26 mouse cellular contexts compared by ENCODE assay signal in the genomic region with DNA sequence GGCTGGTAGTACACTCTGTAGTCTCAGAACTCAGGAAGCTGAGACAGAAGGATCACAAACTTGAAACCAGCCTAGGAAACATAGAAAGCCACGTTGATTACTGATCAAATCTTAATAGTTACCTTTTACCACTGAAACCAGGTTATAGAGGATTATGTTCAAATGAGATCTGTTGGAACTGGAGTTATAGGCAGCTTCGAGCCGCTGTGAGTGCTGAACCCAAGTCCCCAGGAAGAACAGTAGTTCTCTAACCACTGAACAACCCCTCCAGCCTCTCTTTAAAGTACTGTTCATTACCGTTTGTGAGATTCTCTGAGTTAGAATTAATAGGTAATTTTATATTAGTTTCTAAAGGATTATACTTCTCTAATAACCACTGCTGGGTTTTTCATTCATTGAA.
"Had no signal": no experiment of that assay in that cellular context is flagged by ENCODE, and none has a peak within 500 bp of the region (broad histone marks: within the 10 kb centered on the region; RNA-seq: fewer than 3 reads in every experiment).

No protein-coding gene starts in this region.

- H3K27me3 ChIP-seq: embryonic facial prominence, embryonic 12.5 days; embryonic facial prominence, embryonic 15.5 days; forebrain, embryonic 12.5 days; forebrain, embryonic 13.5 days; forebrain, embryonic 15.5 days had no signal

- H3K9me3 ChIP-seq: embryonic facial prominence, embryonic 12.5 days; embryonic facial prominence, embryonic 15.5 days; forebrain, embryonic 10.5 days; forebrain, embryonic 12.5 days; forebrain, embryonic 13.5 days; forebrain, embryonic 15.5 days had no signal

- H3K4me3 ChIP-seq: embryonic facial prominence, embryonic 12.5 days; embryonic facial prominence, embryonic 15.5 days; erythroblast, embryonic 14.5 days; forebrain, embryonic 10.5 days; forebrain, embryonic 12.5 days; forebrain, embryonic 13.5 days; forebrain, embryonic 15.5 days; gastrocnemius, adult 2 months; heart, adult 2 months had no signal

- H3K4me1 ChIP-seq: forebrain, embryonic 10.5 days; forebrain, embryonic 12.5 days; forebrain, embryonic 13.5 days had no signal

- H3K4me2 ChIP-seq: embryonic facial prominence, embryonic 12.5 days; embryonic facial prominence, embryonic 15.5 days; forebrain, embryonic 12.5 days; forebrain, embryonic 13.5 days; forebrain, embryonic 15.5 days had no signal

- H3K27ac ChIP-seq: embryonic facial prominence, embryonic 15.5 days; forebrain, embryonic 10.5 days; forebrain, embryonic 12.5 days; forebrain, embryonic 13.5 days; forebrain, embryonic 15.5 days; gastrocnemius, adult 2 months; heart, adult 2 months had no signal

- ATAC-seq: forebrain, embryonic 13.5 days; forebrain, embryonic 14.5 days; forebrain, embryonic 15.5 days; forebrain, embryonic 16.5 days; forebrain, postnatal 0 days had no signal

- DNase-seq: cerebellum, adult 2 months; cerebellum, adult 8-10 months; cerebellum, adult 9-10 months; cerebellum, adult 9-11 months; cerebellum, postnatal 10 days; cerebellum, postnatal 14 days; cerebellum, postnatal 25 days; cerebellum, postnatal 36 days; embryo, embryonic 11 days; forebrain, postnatal 0 days; gastrocnemius, adult 2 months; gastrocnemius, postnatal 10 days; gastrocnemius, postnatal 14 days; gastrocnemius, postnatal 25 days; gastrocnemius, postnatal 36 days; heart, adult 18-20 months; heart, adult 2 months had no signal

- H3K9ac ChIP-seq: embryonic facial prominence, embryonic 12.5 days; embryonic facial prominence, embryonic 15.5 days; forebrain, embryonic 12.5 days; forebrain, embryonic 13.5 days; forebrain, embryonic 15.5 days; forebrain, postnatal 0 days had no signal

- H3K36me3 ChIP-seq: embryonic facial prominence, embryonic 12.5 days; embryonic facial prominence, embryonic 15.5 days; forebrain, embryonic 10.5 days; forebrain, embryonic 12.5 days; forebrain, embryonic 15.5 days had no signal
